8 mouse cellular contexts compared by ENCODE assay signal in the genomic region with DNA sequence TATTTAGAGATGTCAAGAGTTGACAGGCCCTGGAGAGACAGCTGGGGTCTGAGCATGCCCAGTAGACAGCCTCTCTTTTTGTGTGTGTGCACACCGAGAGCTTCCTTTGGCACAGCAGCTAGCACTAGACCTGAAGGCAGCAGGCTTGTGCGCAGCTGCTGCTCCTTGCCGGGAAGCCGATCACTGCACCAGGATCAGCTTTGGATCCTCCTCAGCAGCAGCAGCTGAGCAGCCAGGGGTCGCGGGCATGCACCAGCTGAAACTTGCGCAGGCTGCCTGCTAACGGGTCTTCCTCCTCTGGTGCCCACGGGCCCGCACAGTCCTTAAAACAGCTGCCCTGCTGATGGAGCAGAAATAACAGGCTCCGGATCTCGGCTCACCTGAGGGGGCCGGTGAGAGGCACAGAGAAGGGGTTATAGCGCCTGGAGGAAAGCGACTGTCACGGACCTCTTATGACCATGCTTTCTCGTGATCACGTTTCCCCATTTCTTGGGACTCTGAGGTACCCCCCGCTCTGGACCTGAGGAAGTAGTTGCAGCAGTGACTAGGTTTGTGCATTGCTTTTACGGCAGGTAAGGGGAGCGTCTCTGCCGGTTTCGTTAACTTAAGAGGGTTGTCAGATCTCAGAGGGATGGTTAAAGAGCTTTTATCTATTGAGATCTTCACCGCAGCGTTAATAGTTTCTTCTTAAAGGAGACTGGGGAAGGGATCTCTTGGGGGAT. TPM values are rescaled to one million over a fixed set of nuclear protein-coding genes. Genes with fewer than 3 reads are reported as not detected.
DNase-seq lines count a peak whose midpoint lies in the region; ATAC-seq lines count a peak whose summit lies in the region.

No protein-coding gene starts in this region.

- no peak for ATAC-seq in heart, embryonic 13.5 days (ENCODE audit: extremely low read depth, insufficient number of reproducible peaks, low FRiP score, low TSS enrichment)
- no peak for ATAC-seq in stomach, embryonic 16.5 days (ENCODE audit: insufficient read depth, low FRiP score)
- ATAC-seq in inflammation-experienced regulatory T-cells, adult 6 months, result no peak

- H3K27ac ChIP-seq in heart, embryonic 13.5 days (replicated peaks), result no peak overlapping the region
- H3K27ac ChIP-seq in midbrain, embryonic 10.5 days (replicated peaks), result peak overlapping the region; percentile 69
- H3K27ac ChIP-seq in stomach, embryonic 16.5 days (ENCODE audit: low read length), result no peak overlapping the region

- no peaks in the 10 kb centered on the region for H3K36me3 ChIP-seq in heart, embryonic 13.5 days
- H3K36me3 ChIP-seq in midbrain, embryonic 10.5 days, result no peaks in the 10 kb centered on the region
- no peaks in the 10 kb centered on the region for H3K36me3 ChIP-seq in stomach, embryonic 16.5 days (ENCODE audit: control insufficient read depth, insufficient read depth, low read length)

- H3K9me3 ChIP-seq in heart, embryonic 13.5 days, result no peaks in the 10 kb centered on the region
- H3K9me3 ChIP-seq in midbrain, embryonic 10.5 days (replicated peaks), result no peaks in the 10 kb centered on the region
- H3K9me3 ChIP-seq in stomach, embryonic 16.5 days (replicated peaks; ENCODE audit: control insufficient read depth, low read length), result no peaks in the 10 kb centered on the region

- H3K4me2 ChIP-seq in heart, embryonic 13.5 days, result peak overlapping the region; percentile 79
- H3K4me2 ChIP-seq in stomach, embryonic 16.5 days (ENCODE audit: low read depth, low read length), result peak overlapping the region; percentile 68

- H3K4me1 ChIP-seq in heart, embryonic 13.5 days, result peaks cover 7% of the 10 kb centered on the region; the same call in 1 of the 2 replicates
- peaks cover 10% of the 10 kb centered on the region for H3K4me1 ChIP-seq in midbrain, embryonic 10.5 days
- no peaks in the 10 kb centered on the region for H3K4me1 ChIP-seq in stomach, embryonic 16.5 days (ENCODE audit: control insufficient read depth, insufficient read depth, low read length)

- peak overlapping the region; percentile 73 for H3K9ac ChIP-seq in heart, embryonic 13.5 days
- H3K9ac ChIP-seq in stomach, embryonic 16.5 days (ENCODE audit: low read length), result peak overlapping the region; percentile 49

- H3K27me3 ChIP-seq in heart, embryonic 13.5 days (replicated peaks), result peaks cover 19% of the 10 kb centered on the region
- peaks cover 21% of the 10 kb centered on the region for H3K27me3 ChIP-seq in midbrain, embryonic 10.5 days (ENCODE audit: low read depth, poor library complexity, severe bottlenecking)
- H3K27me3 ChIP-seq in stomach, embryonic 16.5 days (ENCODE audit: control insufficient read depth, insufficient read depth, low read length), result no peaks in the 10 kb centered on the region

- peak overlapping the region; percentile 53 for H3K4me3 ChIP-seq in heart, embryonic 13.5 days
- H3K4me3 ChIP-seq in midbrain, embryonic 10.5 days, result peak overlapping the region; percentile 59
- H3K4me3 ChIP-seq in stomach, embryonic 16.5 days (replicated peaks; ENCODE audit: low read length), result peak overlapping the region; percentile 38

- 4% methylated on average over 25 of the region's 25 CpGs for WGBS in heart, embryonic 13.5 days
- 4% methylated on average over 25 of the region's 25 CpGs for WGBS in midbrain, embryonic 10.5 days
- WGBS in stomach, embryonic 16.5 days, result 4% methylated on average over 25 of the region's 25 CpGs

- no peak for DNase-seq in heart, adult 11 months
- DNase-seq in brain, embryonic 18.5 days (ENCODE audit: low read depth, low spot score), result peak; percentile 56
- peak; percentile 64 for DNase-seq in frontal cortex, postnatal 36 days (ENCODE audit: low spot score in 2 of 2)
- DNase-seq in left cerebral cortex, adult 11 months (ENCODE audit: low spot score), result peak; percentile 45
- peak; percentile 65 for DNase-seq in midbrain, embryonic 10.5 days (ENCODE audit: low spot score)

RNA-seq across cellular contexts. Expression of a gene that starts 57.8 kb away (rescaled TPM):
- polyA plus RNA-seq in heart, embryonic 13.5 days (2015; fragmentation: Nextera tagmentation; extraction: Ambion mirVana), result 34.6 and 37.3 TPM in 2 replicates
- 8.7 and 9.7 TPM in 2 replicates for polyA plus RNA-seq in midbrain, embryonic 10.5 days (2016; fragmentation: Nextera tagmentation; extraction: Ambion mirVana)
- polyA plus RNA-seq in stomach, embryonic 16.5 days (2015; fragmentation: Nextera tagmentation; extraction: Ambion mirVana), result 34.4 and 40.7 TPM in 2 replicates
- polyA plus RNA-seq in inflammation-experienced regulatory T-cells, adult 6 months (2017; shearing (Covaris generic)), result 10 to 100 TPM; 38.9 to 47.6 (median 41.2) TPM
